Mouse (Mus musculus) MEL (cell line): Measurements from ENCODE around the gene Dnah17.

Experiments
- CHD2 ChIP-seq: IDR thresholded peaks from 2 replicates; pipeline ENCODE4 v1.6.1; 2011; ENCODE audit warnings: low read length, improper control_type of control experiment
- CTCF ChIP-seq, 3 experiments: IDR thresholded peaks in 2 of 3; conservative IDR thresholded peaks in 1 of 3; 2 replicates each; pipeline ENCODE4 v1.5.1; 2011 to 2012; ENCODE audit warnings: low read length in 3 of 3, low read depth in 2 of 3, mild to moderate bottlenecking in 2 of 3, improper control_type of control experiment in 1 of 3, inconsistent platforms in 1 of 3, mixed read lengths in 1 of 3, moderate library complexity in 1 of 3; ENCODE audit not compliant: control insufficient read depth in 1 of 3, insufficient read depth in 1 of 3, poor library complexity in 1 of 3, severe bottlenecking in 1 of 3
- ELF1 ChIP-seq: IDR thresholded peaks from 2 replicates; pipeline ENCODE4 v1.6.1; 2014; ENCODE audit warnings: low read depth, mild to moderate bottlenecking, inconsistent platforms, low read length, improper control_type of control experiment, moderate library complexity
- EP300 ChIP-seq, 2 experiments: IDR thresholded peaks; 2 replicates each; pipeline ENCODE4 v1.6.1; 2011; ENCODE audit warnings: improper control_type of control experiment in 2 of 2, low read length in 2 of 2, low read depth in 1 of 2, mild to moderate bottlenecking in 1 of 2
- GABPA ChIP-seq: IDR thresholded peaks from 2 replicates; pipeline ENCODE4 v1.6.1; 2012; ENCODE audit warnings: low read depth, mild to moderate bottlenecking, inconsistent platforms, low read length, improper control_type of control experiment, moderate library complexity
- POLR2A ChIP-seq, 2 experiments: IDR thresholded peaks; 2 replicates each; pipeline ENCODE4 v1.6.1; 2011 to 2012; ENCODE audit warnings: low read length in 2 of 2, mild to moderate bottlenecking in 2 of 2, control low read depth in 1 of 2, improper control_type of control experiment in 1 of 2, low read depth in 1 of 2, moderate library complexity in 1 of 2; ENCODE audit not compliant: control insufficient read depth in 1 of 2, insufficient read depth in 1 of 2, poor library complexity in 1 of 2
- USF1 ChIP-seq: IDR thresholded peaks from 2 replicates; pipeline ENCODE4 v1.6.1; 2014; ENCODE audit warnings: low read depth, mild to moderate bottlenecking, inconsistent platforms, low read length, improper control_type of control experiment, moderate library complexity

- TF ChIP-seq EP300 (IDR thresholded peaks at IDR 0.05; ENCODE audit: low read depth in 1 of 2, low read length in 2 of 2) (no peak), POLR2A (IDR thresholded peaks at IDR 0.05; ENCODE audit: control insufficient read depth in 1 of 2, insufficient read depth in 1 of 2, low read depth in 1 of 2, low read length in 2 of 2, poor library complexity in 1 of 2) (no peak), ELF1 (no peak), CHD2 (no peak), GABPA (no peak), CTCF (IDR thresholded peaks at IDR 0.05 in 2 of 3, conservative IDR thresholded peaks at IDR 0.05 in 1 of 3; ENCODE audit: control insufficient read depth in 1 of 3, insufficient read depth in 1 of 3, low read depth in 2 of 3, low read length in 3 of 3, poor library complexity in 1 of 3, severe bottlenecking in 1 of 3) (no peak), USF1 (no peak)
Measured at GRCm38 (mm10) chr11:118095004-118095403, 35.4 kb downstream of the Dnah17 start.
